In genomic region chr1:157063318-157064115, GRCm38 (mm10) we compare ENCODE assay signal across 12 mouse cellular contexts. TPM values are rescaled to one million over a fixed set of nuclear protein-coding genes. Genes with fewer than 3 reads are reported as not detected.
A peak's percentile ranks its signal among the peaks of the same experiment; 100 is the strongest.
DNase-seq lines count a peak whose midpoint lies in the region; ATAC-seq and TF ChIP-seq lines count a peak whose summit lies in the region.
"Had no signal": no experiment of that assay in that cellular context is flagged by ENCODE, and none has a peak within 500 bp of the region (broad histone marks: within the 10 kb centered on the region; RNA-seq: fewer than 3 reads in every experiment).

No protein-coding gene starts in this region.

- no peak for TF ChIP-seq POLR2A in ES-Bruce4 (IDR thresholded peaks at IDR 0.05; ENCODE audit: insufficient read depth, low read length)

- DNase-seq in heart, postnatal 36 days = no peak
- peak; percentile 75 for DNase-seq in embryonic facial prominence, embryonic 14.5 days (ENCODE audit: low spot score)
- no peak for DNase-seq in layer of hippocampus, adult 9-11 months
- DNase-seq in left cerebral cortex, postnatal 36 days (ENCODE audit: low spot score in 2 of 2) = no peak
- no peak for DNase-seq in testis, postnatal 14 days (ENCODE audit: low spot score)
- DNase-seq: thymus, adult 2 months had no signal

- no peak overlapping the region for H3K9ac ChIP-seq in heart, embryonic 14.5 days (ENCODE audit: low read length)
- no peak overlapping the region for H3K9ac ChIP-seq in ES-Bruce4 (ENCODE audit: low read depth, poor library complexity, severe bottlenecking)
- H3K9ac ChIP-seq in embryonic facial prominence, embryonic 14.5 days (ENCODE audit: low read depth, low read length) = no peak overlapping the region
- no peak overlapping the region for H3K9ac ChIP-seq in midbrain, embryonic 13.5 days (replicated peaks)
- H3K9ac ChIP-seq: liver, embryonic 14.5 days had no signal

- no peaks in the 10 kb centered on the region for H3K27me3 ChIP-seq in heart, embryonic 14.5 days (ENCODE audit: control insufficient read depth, insufficient read depth, low read length)
- H3K27me3 ChIP-seq in ES-Bruce4 (ENCODE audit: control insufficient read depth, insufficient read depth, low read length, poor library complexity, severe bottlenecking) = no peaks in the 10 kb centered on the region
- no peaks in the 10 kb centered on the region for H3K27me3 ChIP-seq in embryonic facial prominence, embryonic 14.5 days (replicated peaks; ENCODE audit: control insufficient read depth, insufficient read depth, low read length)
- no peaks in the 10 kb centered on the region for H3K27me3 ChIP-seq in midbrain, embryonic 13.5 days

- H3K36me3 ChIP-seq in heart, embryonic 14.5 days (ENCODE audit: control insufficient read depth, insufficient read depth, low read length) = no peaks in the 10 kb centered on the region
- no peaks in the 10 kb centered on the region for H3K36me3 ChIP-seq in ES-Bruce4 (ENCODE audit: control insufficient read depth, insufficient read depth, low read length, poor library complexity, severe bottlenecking)
- no peaks in the 10 kb centered on the region for H3K36me3 ChIP-seq in embryonic facial prominence, embryonic 14.5 days (ENCODE audit: control insufficient read depth, insufficient read depth, low read length)
- no peaks in the 10 kb centered on the region for H3K36me3 ChIP-seq in midbrain, embryonic 13.5 days

- H3K9me3 ChIP-seq in heart, embryonic 14.5 days (ENCODE audit: control insufficient read depth, low read length) = no peaks in the 10 kb centered on the region
- no peaks in the 10 kb centered on the region for H3K9me3 ChIP-seq in ES-Bruce4 (replicated peaks; ENCODE audit: control insufficient read depth, insufficient read depth, low read length, poor library complexity, severe bottlenecking)
- H3K9me3 ChIP-seq in embryonic facial prominence, embryonic 14.5 days (ENCODE audit: control insufficient read depth, low read length) = no peaks in the 10 kb centered on the region
- no peaks in the 10 kb centered on the region for H3K9me3 ChIP-seq in midbrain, embryonic 13.5 days

- TF ChIP-seq CTCF in ES-Bruce4 (IDR thresholded peaks at IDR 0.05; ENCODE audit: low read depth, low read length) = peak; percentile 14

- ATAC-seq in heart, embryonic 14.5 days (ENCODE audit: insufficient number of reproducible peaks, insufficient read depth, low FRiP score, low read depth) = 0 out of 2 replicates have a peak, but pooled peaks have one; percentile 54
- ATAC-seq in embryonic facial prominence, embryonic 14.5 days (ENCODE audit: low read depth) = no peak
- peak; percentile 35; the same call in 1 of the 2 replicates for ATAC-seq in midbrain, embryonic 13.5 days

- intact Hi-C loops in heart, postnatal 36 days (cut with DNase I) = no loop called here
- intact Hi-C loops in left cerebral cortex, postnatal 36 days (cut with DNase I) = no loop called here

- no peak overlapping the region for H3K4me3 ChIP-seq in heart, embryonic 14.5 days (ENCODE audit: control insufficient read depth in 1 of 2, insufficient read depth in 1 of 2, low read depth in 1 of 2, low read length in 2 of 2)
- no peak overlapping the region for H3K4me3 ChIP-seq in ES-Bruce4 (ENCODE audit: low read depth, low read length)
- no peak overlapping the region for H3K4me3 ChIP-seq in embryonic facial prominence, embryonic 14.5 days (ENCODE audit: low read depth, low read length)
- no peak overlapping the region for H3K4me3 ChIP-seq in midbrain, embryonic 13.5 days (replicated peaks)
- H3K4me3 ChIP-seq: erythroblast, embryonic 14.5 days had no signal

- no peak for TF ChIP-seq EP300 in ES-Bruce4 (IDR thresholded peaks at IDR 0.05; ENCODE audit: insufficient read depth, low read depth, low read length)

- H3K4me1 ChIP-seq in heart, embryonic 14.5 days (ENCODE audit: control insufficient read depth in 2 of 2, insufficient read depth in 2 of 2, low read length in 2 of 2) = peaks cover 9 to 27% of the 10 kb centered on the region in 2 experiments
- H3K4me1 ChIP-seq in ES-Bruce4 (ENCODE audit: control insufficient read depth, insufficient read depth, low read length) = no peaks in the 10 kb centered on the region
- H3K4me1 ChIP-seq in embryonic facial prominence, embryonic 14.5 days (ENCODE audit: control insufficient read depth, insufficient read depth, low read length) = 0 out of 2 replicates have a peak, but pooled peaks cover 5% of the 10 kb centered on the region
- peaks cover 16% of the 10 kb centered on the region; the same call in 1 of the 2 replicates for H3K4me1 ChIP-seq in midbrain, embryonic 13.5 days (replicated peaks)

- no peak overlapping the region for H3K4me2 ChIP-seq in heart, embryonic 14.5 days (ENCODE audit: low read length)
- no peak overlapping the region for H3K4me2 ChIP-seq in embryonic facial prominence, embryonic 14.5 days (ENCODE audit: low read depth, low read length)
- H3K4me2 ChIP-seq in midbrain, embryonic 13.5 days (replicated peaks) = no peak overlapping the region

- WGBS in heart, embryonic 14.5 days = 41% methylated on average over 12 of the region's 13 CpGs
- 39% methylated on average over 13 of the region's 13 CpGs for WGBS in embryonic facial prominence, embryonic 14.5 days
- 67% methylated on average over 13 of the region's 13 CpGs for WGBS in midbrain, embryonic 13.5 days

- H3K27ac ChIP-seq in heart, embryonic 14.5 days (replicated peaks in 1 of 2; ENCODE audit: control insufficient read depth in 1 of 2, insufficient read depth in 1 of 2, low read depth in 2 of 2, low read length in 2 of 2) = peak overlapping the region; percentile 64 to 65
- H3K27ac ChIP-seq in ES-Bruce4 (ENCODE audit: insufficient read depth, low read length) = no peak overlapping the region
- no peak overlapping the region for H3K27ac ChIP-seq in embryonic facial prominence, embryonic 14.5 days (replicated peaks; ENCODE audit: low read depth, low read length)
- H3K27ac ChIP-seq in midbrain, embryonic 13.5 days = peak overlapping the region; percentile 20
- H3K27ac ChIP-seq: liver, embryonic 14.5 days had no signal

RNA-seq across cellular contexts. Expression of gene Tex35, which starts 45.0 kb away (rescaled TPM):
- not detected in 2 replicates for polyA plus RNA-seq in heart, embryonic 14.5 days (2014; fragmentation: Nextera tagmentation; extraction: Ambion mirVana)
- total RNA-seq in heart, postnatal 36 days (2021) = not detected
- not detected in 2 replicates for polyA plus RNA-seq in ES-Bruce4 (2011; ENCODE audit: insufficient read depth, insufficient read length, low read depth, missing spikeins)
- polyA plus RNA-seq in embryonic facial prominence, embryonic 14.5 days (2014; fragmentation: Nextera tagmentation; extraction: Ambion mirVana) = not detected in 2 replicates
- not detected in 2 replicates for polyA plus RNA-seq in midbrain, embryonic 13.5 days (2015; fragmentation: Nextera tagmentation; extraction: Ambion mirVana)
- total RNA-seq in left cerebral cortex, postnatal 36 days (2021) = not detected
- total RNA-seq: ES-E14 had no signal
- polyA plus RNA-seq: erythroblast, embryonic 14.5 days; liver, embryonic 14.5 days had no signal

Comparison
In these comparisons a context has a peak if more than half of its experiments do, and no peak if none do; other contexts are left out.
1. H3K27ac ChIP-seq: peak in heart, embryonic 14.5 days (2 of 2) and midbrain, embryonic 13.5 days (single experiment); none in ES-Bruce4 (single experiment) and embryonic facial prominence, embryonic 14.5 days (single experiment).